Mouse (Mus musculus) CH12F3 (cell line): Measurements from ENCODE around the gene Cacna2d3.

Source experiments
- in situ Hi-C: fragments of 300-500 bp; cut with MboI; formaldehyde crosslinking; loops from 2 replicates; pipeline ENCODE4 v1.14.3; 2020; ENCODE audit warnings: low sequenced_read_pairs

Gene Cacna2d3

DNA sequence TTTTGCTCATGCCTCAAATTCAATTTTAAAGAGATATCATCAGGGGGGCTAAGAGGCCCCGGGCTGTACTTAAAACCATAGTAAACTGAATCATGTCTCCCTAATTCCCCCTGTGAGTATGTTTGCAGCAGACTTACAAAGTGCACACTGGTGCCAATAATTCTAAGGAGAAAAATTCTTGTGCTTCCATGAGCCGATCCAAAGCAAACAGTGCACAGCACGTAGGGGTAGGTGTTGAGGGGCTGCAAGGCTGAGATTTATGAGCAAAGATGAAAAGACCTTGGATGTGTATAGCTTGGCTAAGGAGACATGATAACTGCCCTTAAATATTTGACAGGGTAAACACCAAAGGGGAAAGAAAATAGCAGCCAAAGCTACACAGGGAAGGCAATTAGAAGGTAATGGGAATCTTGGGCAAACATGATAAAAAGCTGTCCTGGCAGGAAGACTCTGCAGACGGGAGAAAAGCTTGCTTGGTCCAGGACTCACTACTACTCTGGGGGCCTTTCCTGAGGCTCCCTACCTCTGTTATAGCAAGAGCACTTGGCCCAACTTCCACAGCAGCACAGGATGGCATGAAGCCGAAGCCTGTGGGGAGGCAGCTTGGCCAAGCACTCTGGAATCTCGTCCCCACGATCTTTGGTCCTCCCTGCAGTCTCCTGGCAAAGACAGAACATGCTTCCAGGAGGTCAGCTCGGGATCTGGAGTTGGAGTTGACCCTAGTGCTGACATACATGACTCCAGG, 222.9 kb downstream of the Cacna2d3 start:
- in situ Hi-C loops = no loop called here

DNA sequence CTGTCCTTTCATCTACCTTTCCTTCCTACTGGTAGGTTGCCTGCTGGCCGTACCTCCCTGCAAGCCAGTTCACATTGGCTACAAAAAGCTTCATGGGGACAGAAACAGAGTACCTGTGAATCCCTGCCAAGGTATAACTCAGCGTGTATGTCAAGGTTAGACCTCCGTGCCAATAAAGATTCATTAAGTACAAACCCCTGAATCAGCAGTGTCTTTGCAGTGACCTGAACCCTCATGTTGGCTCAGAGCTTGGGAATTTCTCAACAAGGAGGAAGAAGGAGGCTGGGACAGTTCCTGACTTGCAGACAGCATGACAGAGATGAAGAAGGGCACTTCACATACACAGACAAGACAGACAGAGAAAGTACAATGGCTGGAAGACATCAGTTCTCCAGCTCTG, 225.1 kb downstream of the Cacna2d3 start:
- in situ Hi-C loops = no loop called here

DNA sequence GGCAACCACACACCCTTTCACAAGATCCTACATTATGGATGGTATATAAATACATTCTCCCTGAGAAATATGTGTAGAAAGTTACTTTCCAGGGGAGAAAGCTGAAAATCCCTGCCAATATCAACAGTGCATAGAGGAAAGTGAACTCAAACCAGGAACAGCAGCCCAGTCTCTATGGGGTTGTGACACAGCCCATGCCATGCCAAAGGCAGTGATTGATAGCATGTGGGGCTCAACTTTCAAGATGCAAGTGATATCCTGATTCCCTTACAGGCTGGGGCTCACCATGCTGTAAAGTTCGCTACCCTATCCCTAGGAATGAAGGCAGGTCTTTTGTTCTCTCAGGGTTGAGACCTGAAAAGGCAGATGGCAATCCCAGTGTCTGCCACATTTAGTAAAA, 229.9 kb downstream of the Cacna2d3 start:
- in situ Hi-C loops = no loop called here

DNA sequence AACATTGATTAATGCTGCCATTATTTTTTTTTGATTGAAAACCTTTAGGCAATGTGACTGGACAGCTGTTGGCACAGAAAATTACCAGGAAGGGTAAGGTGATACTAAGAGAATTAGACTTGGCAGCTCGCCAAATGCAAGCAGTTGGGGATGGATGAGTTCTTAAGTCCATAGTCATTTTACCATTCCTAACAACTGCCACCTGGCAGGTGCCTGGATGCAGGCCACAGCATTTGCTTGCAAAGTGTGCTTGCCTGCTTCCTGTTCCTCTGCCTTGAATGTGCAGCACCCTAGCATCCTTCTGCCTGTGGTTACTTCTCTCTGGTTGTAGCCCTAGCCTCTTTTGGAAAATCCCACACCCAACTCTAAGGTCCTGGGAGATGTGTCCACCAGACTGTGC, 236.2 kb downstream of the Cacna2d3 start:
- in situ Hi-C loops = no loop called here

DNA sequence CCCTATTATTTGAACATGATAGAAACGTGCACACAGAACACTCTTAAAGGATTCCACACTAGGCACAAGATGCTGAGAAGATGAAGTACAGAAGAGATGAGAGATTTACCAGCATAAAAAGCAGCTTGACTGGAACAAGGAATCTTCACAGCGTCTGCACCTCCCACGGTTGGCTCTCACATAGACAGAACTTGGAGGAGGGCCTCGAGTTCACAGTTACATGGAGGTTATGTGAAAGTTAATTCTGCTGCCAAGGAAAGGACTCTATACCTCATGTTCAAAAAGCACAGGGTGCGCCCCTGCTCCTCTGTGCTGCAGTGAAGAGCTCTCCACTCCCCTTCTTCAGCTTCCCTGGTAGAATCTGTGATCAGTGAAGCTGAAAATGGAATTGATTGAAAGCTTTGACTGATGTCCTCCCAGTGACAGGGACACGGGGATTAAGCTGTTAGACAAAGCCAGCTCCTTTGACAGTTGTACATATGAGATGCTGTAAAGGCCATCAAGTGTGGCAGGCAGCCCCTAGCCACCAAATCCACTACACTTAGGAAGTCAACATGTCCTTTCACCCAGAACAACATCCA, 243.2 kb downstream of the Cacna2d3 start:
- in situ Hi-C loops = no loop called here

DNA sequence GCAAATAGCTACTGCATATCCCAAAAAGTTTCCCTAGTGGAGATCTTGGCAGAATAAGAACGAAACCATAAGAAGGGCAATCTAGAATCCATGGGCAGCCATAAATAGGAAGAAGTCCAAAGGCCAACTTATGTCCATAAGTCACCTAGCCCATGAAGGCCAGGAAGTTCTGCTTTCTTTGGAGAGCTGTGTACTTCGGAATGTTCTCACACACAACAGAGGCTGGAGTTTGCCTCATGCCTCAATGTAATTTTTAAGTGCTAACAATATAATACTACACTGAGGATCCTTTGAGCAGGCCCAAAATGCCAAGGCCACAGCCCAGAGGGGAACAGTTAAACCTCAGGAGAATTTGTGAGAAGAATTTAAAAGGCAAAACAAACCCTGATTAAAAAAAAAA, 257.4 kb downstream of the Cacna2d3 start:
- in situ Hi-C loops = no loop called here

DNA sequence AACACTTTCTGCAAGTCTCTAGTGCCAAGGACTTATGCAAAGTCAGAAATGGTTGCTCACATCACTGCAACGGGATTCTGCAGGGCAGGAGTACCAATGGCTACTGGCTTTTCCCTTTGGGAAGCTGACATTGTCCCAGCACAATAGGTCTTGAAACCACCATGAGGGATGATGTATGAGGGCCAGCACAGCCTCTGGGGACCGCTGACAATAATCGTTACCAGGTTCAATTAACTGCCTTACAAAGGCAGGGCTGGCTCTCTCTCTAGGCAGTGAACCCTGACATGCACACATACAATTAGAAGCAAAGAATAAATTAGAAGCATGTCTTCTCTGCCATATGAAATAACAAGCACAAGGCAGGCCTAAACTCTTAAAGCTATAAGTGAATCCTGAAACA, 272.5 kb downstream of the Cacna2d3 start:
- in situ Hi-C loops = no loop called here

DNA sequence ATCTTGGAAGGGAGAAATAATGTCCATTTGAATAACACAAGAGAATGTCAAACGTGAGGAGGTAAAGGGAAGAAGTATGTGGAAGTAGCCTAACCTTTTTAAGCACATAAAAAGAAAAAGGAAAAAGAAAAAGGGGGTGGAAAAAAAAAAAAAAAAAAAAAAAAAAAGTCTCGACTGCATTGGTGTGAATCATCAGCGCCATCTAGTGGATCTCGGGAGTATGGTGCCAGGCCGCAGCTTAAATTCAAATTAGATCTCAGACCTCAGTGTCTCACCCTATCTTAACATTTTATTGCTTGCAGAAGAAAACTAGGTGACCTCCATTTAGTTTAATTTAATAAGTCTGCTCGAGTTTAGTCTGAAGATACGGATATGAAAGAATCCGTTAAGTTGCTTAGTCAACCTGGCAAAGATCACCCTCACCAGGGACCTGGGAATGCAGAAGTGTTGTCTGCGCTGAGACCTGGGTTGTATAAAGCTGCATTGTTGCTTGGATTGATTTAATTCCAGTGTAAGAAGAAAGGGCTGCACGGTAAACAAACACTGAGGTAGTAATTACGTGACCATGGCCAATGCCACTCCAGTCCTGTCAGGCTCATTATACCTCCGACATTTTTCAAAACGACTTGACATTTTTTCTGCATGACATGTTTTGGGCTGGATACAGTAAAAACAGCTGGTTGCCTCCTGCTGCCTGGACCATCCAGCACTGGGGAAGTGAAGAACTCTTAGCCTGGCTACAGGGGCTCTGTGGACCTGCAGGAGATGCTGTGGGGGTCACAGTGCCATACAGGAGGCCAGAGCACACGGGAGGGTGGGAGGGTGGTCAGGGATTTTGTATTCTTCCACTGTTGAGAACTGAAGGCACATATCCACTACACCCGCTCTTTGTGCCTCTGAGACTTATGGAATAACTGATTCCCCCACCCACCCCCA, 278.3 kb downstream of the Cacna2d3 start:
- in situ Hi-C loops = no loop called here

DNA sequence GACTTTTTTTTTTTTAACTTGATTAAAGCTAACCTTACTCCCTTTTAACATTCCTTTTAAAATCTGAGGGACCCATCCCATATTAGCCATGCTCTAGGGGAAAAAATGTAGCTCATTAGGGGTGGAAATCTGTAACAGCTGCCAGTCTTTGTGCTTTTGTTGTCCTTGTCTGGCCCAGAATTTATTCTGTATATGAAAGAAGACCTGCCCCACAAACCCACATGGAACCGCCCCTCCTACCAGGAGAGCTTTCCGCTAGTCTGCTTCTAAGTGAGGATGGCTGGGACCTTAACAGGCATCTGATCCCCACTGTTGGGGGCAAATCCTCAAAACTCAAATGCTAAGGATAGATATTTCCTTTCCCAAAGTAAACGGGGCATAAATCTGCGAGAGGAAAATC, 279.2 kb downstream of the Cacna2d3 start:
- in situ Hi-C loops = no loop called here

DNA sequence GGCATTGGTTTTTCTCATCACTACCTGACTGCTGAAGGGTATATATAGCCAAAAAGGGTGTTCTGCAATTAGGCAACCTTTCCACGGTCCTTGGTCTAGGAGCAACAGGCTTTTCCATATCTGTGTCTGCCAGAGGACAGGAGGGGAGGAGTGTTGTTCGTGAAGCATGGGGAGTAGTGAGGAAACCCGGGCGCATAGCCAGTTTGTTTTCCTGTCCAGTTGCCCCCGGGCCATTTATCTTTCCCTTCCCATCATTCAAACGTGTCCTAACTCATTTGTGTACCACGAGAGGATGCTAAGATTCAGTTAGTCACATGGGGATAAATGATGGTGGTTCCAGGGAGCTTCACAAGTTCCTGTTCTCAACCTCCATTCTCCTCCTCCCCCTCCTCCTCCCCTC, 283.0 kb downstream of the Cacna2d3 start:
- in situ Hi-C loops = no loop called here

DNA sequence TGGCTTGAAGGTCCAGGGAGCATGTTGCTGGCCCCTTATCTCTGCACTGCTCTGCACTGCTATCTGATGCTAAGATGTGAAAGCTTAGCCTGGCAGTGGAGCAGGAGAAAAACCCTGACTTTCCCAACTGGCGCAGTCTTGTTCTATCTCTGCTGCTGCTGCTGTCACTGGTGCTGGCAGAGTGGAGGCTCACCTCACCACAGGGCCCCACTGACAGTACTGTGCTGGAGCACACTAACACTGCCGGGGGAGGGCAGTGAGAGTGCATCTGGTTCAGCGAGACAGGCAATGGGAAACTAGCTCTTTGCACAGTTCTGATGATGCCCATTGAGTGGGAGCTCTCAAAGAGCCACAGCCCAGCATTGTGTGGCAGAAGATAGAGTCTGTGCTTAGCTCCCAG, 283.4 kb downstream of the Cacna2d3 start:
- in situ Hi-C loops = no loop called here

DNA sequence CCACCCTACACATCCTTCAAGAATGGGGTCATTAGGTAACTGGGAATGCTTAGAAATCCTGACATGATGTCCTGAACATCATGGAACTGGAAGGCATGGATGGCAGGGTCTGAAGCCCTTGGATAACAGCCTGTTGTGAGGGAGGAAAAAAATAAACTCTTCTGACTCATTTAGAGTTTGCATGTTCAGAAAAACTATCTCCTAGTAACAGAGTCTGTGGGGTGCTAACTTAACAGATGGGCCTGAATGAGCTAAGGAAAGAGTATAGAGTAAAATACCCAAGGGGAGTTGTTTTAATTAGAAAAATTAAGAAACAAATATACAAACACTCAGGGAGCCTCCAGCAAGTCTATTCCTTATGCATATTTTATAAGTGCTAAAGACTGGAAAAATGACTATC, 286.5 kb downstream of the Cacna2d3 start:
- in situ Hi-C loops = no loop called here

DNA sequence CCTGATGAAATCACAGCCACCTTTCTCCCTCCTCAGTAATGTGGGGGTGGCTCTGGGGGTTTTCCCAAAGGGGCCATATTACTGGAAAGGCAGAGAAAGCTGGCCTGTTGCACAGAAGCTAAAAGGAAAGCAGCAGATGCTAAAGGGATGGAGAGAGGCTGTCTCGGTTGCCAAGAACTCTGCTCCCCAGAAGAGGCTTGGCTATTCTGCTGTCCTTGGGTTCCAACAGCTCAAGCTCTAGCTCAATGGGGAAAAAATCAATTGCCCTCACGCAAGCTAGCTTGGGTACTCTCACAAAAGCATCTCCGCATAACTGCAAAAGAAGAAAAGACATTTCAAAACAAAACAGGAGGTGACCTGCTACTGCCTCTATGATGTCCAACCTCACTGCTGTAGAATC, 287.9 kb downstream of the Cacna2d3 start:
- in situ Hi-C loops = no loop called here

DNA sequence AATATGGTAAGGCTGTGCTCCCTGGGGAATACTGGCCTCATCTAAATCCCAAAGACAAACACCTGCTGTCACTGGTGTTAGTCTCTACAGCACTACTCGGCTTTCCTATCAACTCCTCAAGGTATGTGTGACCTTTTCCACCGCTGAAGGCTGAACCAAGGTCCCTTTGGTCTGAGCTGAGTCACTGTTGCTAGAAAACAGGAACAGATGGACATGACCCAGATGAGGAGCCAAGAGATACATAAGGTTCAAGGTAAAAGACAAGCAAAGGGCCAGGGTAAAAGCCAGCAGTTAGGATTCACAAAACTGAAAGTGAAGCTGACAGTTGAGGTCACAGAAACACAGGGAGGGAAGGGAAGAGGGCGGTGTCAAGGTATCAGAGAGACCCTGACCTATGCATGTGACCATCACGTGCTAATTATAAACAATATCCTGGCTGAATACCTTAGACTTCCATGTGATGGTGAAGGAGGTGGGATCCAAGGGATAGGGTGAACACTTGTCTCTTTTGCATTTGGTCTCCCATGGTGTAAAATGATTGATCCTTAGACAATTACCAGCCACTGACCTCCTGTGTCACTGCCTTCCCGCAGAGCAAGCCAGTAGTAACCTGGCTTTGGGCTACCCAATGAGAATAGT, 288.5 kb downstream of the Cacna2d3 start:
- in situ Hi-C loops = no loop called here

DNA sequence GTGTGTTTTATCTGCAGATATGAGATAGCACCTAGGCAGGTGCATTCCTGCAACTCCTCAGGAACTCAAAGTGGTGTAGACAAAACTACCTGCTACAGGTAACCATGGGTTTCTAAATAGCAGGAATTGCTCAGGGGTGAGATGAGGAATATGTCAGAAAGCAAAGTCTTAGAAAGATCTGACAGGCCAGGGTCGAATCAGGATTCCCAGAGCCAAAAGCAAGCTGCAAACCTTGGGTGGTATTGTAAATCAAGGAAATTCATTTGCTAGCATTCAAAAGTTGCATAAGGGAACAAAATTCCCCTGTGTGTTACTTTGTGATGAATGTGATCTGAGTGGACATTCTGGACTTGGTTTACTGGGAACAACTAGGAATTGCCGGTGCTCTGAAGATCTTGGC, 291.9 kb downstream of the Cacna2d3 start:
- in situ Hi-C loops = no loop called here

DNA sequence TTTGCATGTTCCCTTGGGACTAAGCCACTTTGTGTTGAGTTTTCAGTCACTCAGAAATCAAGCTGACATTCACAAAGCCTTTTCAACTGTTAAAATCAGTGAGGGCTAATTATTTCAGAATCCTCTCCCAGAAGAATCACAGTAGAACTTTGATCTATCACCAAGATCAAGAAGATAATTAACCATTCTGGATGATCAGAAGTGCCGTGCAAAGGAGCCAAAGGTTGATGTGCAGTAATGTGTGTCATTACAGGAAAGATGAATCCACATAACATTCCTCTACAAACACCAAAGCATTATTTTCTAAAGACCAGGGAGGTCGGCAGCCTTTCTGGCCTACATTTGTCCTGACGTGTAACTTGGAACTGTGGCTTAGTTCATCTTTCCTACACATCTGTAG, 296.0 kb downstream of the Cacna2d3 start:
- in situ Hi-C loops = no loop called here

DNA sequence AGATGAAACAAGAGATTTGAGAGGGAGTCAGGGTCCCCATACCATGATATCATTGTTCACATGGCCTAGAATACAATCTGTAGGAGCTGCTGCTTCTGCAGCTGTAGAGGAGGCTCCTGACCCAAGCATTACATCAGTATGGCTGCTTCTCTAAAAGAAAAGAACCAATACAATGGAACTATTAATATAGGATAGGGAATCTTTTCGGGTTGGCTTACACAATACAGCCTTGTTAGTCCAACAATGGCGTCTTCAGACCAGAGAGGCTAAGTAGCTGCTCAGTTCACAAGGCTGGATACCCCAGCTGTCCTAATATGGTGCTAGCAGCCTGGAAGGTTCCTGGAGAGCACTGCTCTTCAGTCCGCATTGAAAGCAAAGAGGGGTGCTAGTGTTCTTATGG, 296.5 kb downstream of the Cacna2d3 start:
- in situ Hi-C loops = no loop called here

DNA sequence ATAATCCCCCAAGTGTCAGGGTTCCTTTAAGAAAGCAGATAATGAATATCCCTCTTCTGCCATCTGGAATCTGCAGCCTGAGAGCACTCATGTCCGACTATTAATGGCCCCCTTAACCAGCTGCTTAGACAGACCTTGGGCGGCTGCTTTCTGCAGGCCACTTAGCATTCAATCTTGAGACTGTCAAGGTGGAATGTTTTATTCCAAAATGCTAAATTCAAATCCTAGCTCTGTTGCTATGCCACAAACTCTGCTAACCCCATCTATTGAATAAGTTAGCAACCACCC, 315.8 kb downstream of the Cacna2d3 start:
- in situ Hi-C loops = no loop called here

DNA sequence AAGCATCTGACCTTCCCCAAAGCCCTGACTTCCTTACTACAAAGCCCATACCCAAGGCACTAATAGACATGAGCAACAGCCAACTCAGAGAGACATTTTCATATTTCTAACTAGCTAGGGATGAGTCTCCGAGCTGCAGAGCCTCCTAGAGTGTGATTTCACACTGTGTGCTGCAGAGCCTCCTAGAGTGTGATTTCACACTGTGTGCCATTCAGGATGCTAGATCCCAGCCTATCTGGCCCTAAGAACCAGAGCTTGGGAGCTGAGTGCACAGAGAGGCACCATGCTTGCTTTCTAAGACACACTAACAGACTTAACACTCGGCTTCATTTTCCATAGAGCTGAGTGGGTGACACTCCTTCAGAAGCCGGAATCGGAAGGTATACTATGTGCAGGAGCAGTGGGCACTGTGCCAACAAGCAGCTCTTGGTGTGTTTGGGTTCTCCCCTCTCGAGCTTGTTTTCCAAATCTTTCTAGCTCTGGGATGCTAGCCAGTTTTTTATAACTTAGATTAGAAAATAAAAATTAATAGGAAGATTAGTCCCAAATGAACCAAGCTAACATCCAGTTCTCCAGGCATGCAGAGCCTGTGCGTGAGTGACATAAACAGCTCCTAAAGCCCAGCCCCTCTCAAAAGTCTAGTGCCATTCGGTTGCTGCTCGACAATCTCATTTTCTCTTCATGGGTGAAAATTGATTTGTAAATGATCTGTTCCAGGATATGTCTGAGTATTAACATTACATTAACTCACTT, 316.4 kb downstream of the Cacna2d3 start:
- in situ Hi-C loops = no loop called here

DNA sequence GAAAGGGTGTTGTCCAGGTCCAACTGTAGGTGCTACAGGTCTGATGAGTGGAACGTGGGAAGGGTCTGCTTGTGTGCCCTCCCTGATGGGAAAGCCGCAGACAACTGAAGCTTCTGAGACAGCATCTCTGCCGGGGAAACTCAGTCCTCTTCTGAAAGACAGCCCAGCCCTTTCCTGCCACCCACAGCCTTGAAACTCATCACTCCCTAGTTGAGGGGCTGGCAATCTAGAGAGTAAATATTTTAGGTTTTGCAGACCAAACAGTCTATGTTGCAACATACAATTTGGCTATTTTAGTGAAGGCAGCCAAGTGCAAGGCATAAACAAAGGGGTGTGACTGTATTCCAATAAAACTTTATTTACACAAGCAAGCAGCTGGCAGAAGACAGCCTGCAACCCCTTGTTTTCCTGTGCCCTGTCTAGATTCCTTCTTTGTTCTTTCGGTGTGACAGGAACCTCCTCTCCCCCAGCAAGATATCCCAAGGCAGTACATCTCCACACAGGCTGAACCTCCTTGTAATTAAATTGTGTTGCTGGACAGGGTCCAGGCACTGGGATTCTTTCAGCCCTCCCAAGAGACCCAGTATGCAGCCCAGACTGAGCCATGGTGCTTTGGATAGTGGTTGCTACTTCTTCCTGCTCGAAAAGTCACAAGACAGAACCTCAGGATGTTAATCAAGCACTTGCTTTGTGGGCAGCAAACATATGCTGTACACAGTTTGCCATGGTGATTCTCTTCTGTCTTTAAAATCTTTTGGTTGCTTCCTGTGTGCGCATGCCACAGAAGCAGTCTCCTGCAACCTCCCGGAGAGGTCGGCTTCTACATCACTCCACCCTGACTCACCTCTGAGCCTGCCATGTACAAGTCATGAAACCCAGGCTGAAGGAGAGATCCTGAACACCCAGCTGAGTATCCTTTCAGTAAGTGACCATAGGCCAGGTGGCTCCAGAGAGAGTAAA, 317.5 kb downstream of the Cacna2d3 start:
- in situ Hi-C loops = no loop called here
